Mouse (Mus musculus) ES-E14 (cell line): ENCODE results near the gene Pnkd. TPM values are rescaled to one million over a fixed set of nuclear protein-coding genes. Genes with fewer than 3 reads are reported as not detected.

Experiments
- DNase-seq: peaks from one replicate; pipeline ENCODE4 v3.0.0-alpha.2; 2013; ENCODE audit warnings: low read depth, low spot score
- H3K27ac ChIP-seq: 2 replicates; pipeline ENCODE4 v1.5.1; 2012; ENCODE audit warnings: low read depth, mild to moderate bottlenecking, low read length, moderate library complexity, mixed read lengths; ENCODE audit not compliant: poor library complexity, insufficient read depth, severe bottlenecking
- H3K36me3 ChIP-seq: 2 replicates; pipeline ENCODE4 v1.6.1; 2012; ENCODE audit warnings: mild to moderate bottlenecking, low read length, moderate library complexity, mixed read lengths; ENCODE audit not compliant: control insufficient read depth, poor library complexity, insufficient read depth, severe bottlenecking
- H3K4me1 ChIP-seq, 2 experiments: fragments of 150-350 bp in 1 of 2; sonication (generic) in 1 of 2; 2 replicates each; pipeline ENCODE4 v1.6.1; 2012; ENCODE audit warnings: low read length in 2 of 2, mild to moderate bottlenecking in 1 of 2, mixed read lengths in 1 of 2; ENCODE audit not compliant: control insufficient read depth in 2 of 2, insufficient read depth in 2 of 2, poor library complexity in 1 of 2
- H3K4me3 ChIP-seq, 2 experiments: fragments of 150-350 bp in 1 of 2; sonication (generic) in 1 of 2; 2 replicates each; pipeline ENCODE4 v1.5.1; 2012; ENCODE audit warnings: low read length in 2 of 2, low read depth in 1 of 2, mild to moderate bottlenecking in 1 of 2, mixed read lengths in 1 of 2; ENCODE audit not compliant: insufficient read depth in 1 of 2, poor library complexity in 1 of 2, severe bottlenecking in 1 of 2
- H3K9ac ChIP-seq: 2 replicates; pipeline ENCODE4 v1.6.1; 2012; ENCODE audit warnings: low read depth, mild to moderate bottlenecking, low read length, mixed read lengths; ENCODE audit not compliant: poor library complexity, insufficient read depth, severe bottlenecking
- H3K9me3 ChIP-seq: fragments of 150-350 bp; sonication (generic); 2 replicates; pipeline ENCODE4 v1.6.1; 2012; ENCODE audit warnings: low read depth, mild to moderate bottlenecking, low read length; ENCODE audit not compliant: control insufficient read depth, insufficient read depth
- CHD2 ChIP-seq: IDR thresholded peaks from 2 replicates; pipeline ENCODE4 v1.6.1; 2014; ENCODE audit warnings: mild to moderate bottlenecking, low read depth, low read length, inconsistent platforms
- HCFC1 ChIP-seq: IDR thresholded peaks from 2 replicates; pipeline ENCODE4 v1.6.1; 2012; ENCODE audit warnings: low read length, inconsistent platforms, borderline replicate concordance; ENCODE audit not compliant: insufficient read depth
- MAFK ChIP-seq: IDR thresholded peaks from 2 replicates; pipeline ENCODE4 v1.6.1; 2014; ENCODE audit warnings: mild to moderate bottlenecking, low read depth, low read length, inconsistent platforms; ENCODE audit not compliant: insufficient read depth
- ZC3H11A ChIP-seq: IDR thresholded peaks from 2 replicates; pipeline ENCODE4 v1.6.1; 2012; ENCODE audit warnings: low read depth, mild to moderate bottlenecking, inconsistent platforms, low read length, borderline replicate concordance
- ZNF384 ChIP-seq: IDR thresholded peaks from 2 replicates; pipeline ENCODE4 v1.6.1; 2012; ENCODE audit warnings: low read depth, low read length, inconsistent platforms
- in situ Hi-C, 2 experiments: fragments of 600-800 bp; cut with MboI; formaldehyde crosslinking; loops; one replicate each; pipeline ENCODE4 v1.15.1; 2025; ENCODE audit warnings: low sequenced_read_pairs in 2 of 2, inconsistent platforms in 1 of 2; ENCODE audit not compliant: unreplicated experiment in 2 of 2
- total RNA-seq: library from RNA; depleted of rRNA; stranded (reverse); fragments of 300-350 nt; gene quantifications from 2 replicates; pipeline ENCODE4 v1.2.3, GENCODE M21; 2012

The Pnkd gene
- total RNA-seq, 1 experiment: 63.9 TPM

GRCm38 (mm10) chr1:74245525-74245924 is 39.2 kb upstream of the Pnkd start:
- DNase-seq: peak; percentile 33
- TF ChIP-seq ZNF384: no peak
- TF ChIP-seq ZC3H11A: no peak
- Histone ChIP-seq H3K4me3 (no peak overlapping the region), H3K27ac (no peak overlapping the region), H3K9me3 (no peaks in the 10 kb centered on the region), H3K4me1 (peaks cover 3 to 11% of the 10 kb centered on the region in 2 experiments), H3K36me3 (peaks cover 5% of the 10 kb centered on the region), H3K9ac (no peak overlapping the region)
- in situ Hi-C loops: no loop called here

DNA sequence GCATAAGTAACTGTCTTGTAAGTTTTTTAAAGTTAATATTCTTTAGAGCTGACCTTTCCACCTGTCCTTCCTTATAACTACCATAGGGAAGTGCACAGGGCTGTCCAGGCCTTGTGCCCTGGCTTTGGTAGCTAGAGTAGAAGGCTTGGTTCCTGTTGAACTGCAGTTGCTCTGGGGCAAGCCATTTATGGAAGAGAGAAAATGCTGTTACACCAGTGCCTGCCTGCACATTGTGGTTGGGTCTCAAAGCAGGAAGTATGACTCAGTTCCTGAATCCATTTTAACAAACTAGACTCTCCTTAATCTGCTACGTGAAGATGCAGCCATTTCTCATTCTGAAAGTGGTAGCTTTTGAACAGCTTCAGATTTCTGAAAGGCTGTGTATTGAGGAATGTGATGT is 35.9 kb upstream of the Pnkd start:
- TF ChIP-seq ZNF384 (no peak), CHD2 (no peak), HCFC1 (no peak), MAFK (no peak), ZC3H11A (no peak)
- Histone ChIP-seq H3K36me3 (peaks cover 11% of the 10 kb centered on the region), H3K27ac (no peak overlapping the region), H3K4me1 (peaks cover 3 to 9% of the 10 kb centered on the region in 2 experiments), H3K4me3 (no peak overlapping the region), H3K9ac (no peak overlapping the region), H3K9me3 (no peaks in the 10 kb centered on the region)
- DNase-seq: no peak
- in situ Hi-C loops: no loop called here

DNA sequence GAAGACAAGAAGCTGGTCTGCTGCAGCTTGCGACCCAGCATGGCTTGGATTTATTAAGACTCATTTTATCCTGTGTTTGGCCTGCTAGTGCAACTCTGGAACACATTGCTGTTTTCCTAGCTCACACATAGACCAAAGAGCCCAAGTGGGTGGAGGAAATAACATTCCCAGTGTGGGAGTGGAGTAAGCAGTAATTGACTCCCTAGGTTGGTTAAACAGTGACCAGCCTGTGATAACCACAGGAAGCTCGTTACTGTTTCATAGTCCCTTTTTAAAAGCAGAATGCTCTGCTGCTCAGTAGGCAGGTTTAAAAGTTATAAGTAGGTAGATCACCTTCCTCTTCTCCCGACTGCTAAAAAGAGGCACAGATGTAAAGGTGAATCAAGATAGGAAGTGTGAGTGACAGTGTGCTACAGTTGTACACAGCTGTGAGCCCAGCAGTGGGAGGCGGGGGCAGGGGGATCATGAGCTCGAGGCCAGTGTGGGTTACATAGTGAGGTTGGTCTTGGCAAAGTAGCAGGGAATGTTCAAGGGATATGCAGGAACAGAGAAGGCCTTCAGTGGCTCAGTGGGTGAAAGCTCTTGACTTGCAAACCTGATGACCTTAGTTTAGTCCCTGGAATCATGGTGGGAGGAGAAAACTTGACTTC is 35.3 kb upstream of the Pnkd start:
- H3K27ac ChIP-seq: no peak overlapping the region; the same call in 1 of the 2 replicates
- in situ Hi-C loops: no loop called here
- peaks cover 11% of the 10 kb centered on the region for H3K36me3 ChIP-seq
- no peaks in the 10 kb centered on the region for H3K9me3 ChIP-seq
- H3K4me3 ChIP-seq: no peak overlapping the region
- DNase-seq: no peak
- H3K4me1 ChIP-seq: peaks cover 1 to 9% of the 10 kb centered on the region in 2 experiments; a peak in 2 of 4 replicates
- H3K9ac ChIP-seq: no peak overlapping the region
- no peak for TF ChIP-seq ZC3H11A
- TF ChIP-seq CHD2: no peak
- TF ChIP-seq HCFC1: no peak
- TF ChIP-seq ZNF384: no peak
- no peak for TF ChIP-seq MAFK

- H3K4me1 ChIP-seq: peaks cover 0 to 9% of the 10 kb centered on the region in 2 experiments; a peak in 2 of 4 replicates
- no peak overlapping the region for H3K27ac ChIP-seq
- TF ChIP-seq CHD2 (no peak), MAFK (no peak), ZC3H11A (no peak), ZNF384 (no peak), HCFC1 (no peak)
- DNase-seq: no peak
- H3K9me3 ChIP-seq: no peaks in the 10 kb centered on the region
- in situ Hi-C loops: no loop called here
- H3K9ac ChIP-seq: no peak overlapping the region
- H3K36me3 ChIP-seq: peaks cover 11% of the 10 kb centered on the region
- H3K4me3 ChIP-seq: no peak overlapping the region
Measured at GRCm38 (mm10) chr1:74250096-74250495, 34.6 kb upstream of the Pnkd start.
